8 mouse cellular contexts compared by ENCODE assay signal in genomic region chr19:16779786-16780185, GRCm38 (mm10). TPM values are rescaled to one million over a fixed set of nuclear protein-coding genes. Genes with fewer than 3 reads are reported as not detected.
DNase-seq lines count a peak whose midpoint lies in the region; ATAC-seq and TF ChIP-seq lines count a peak whose summit lies in the region.

No protein-coding gene starts in this region.

- peak overlapping the region; percentile 98 for H3K4me2 ChIP-seq in forebrain, embryonic 11.5 days (ENCODE audit: low read depth, low read length, severe bottlenecking)
- H3K4me2 ChIP-seq in liver, embryonic 13.5 days, result peak overlapping the region; percentile 92

- H3K79me2 ChIP-seq in heart, adult 2 months (replicated peaks; ENCODE audit: control insufficient read depth, insufficient read depth, low read length), result peaks cover 4% of the 10 kb centered on the region; the same call in 1 of the 2 replicates

- TF ChIP-seq CTCF in heart, adult 2 months (IDR thresholded peaks at IDR 0.05), result no peak

- no peak overlapping the region; the same call in 1 of the 2 replicates for H3K27ac ChIP-seq in heart, adult 2 months
- H3K27ac ChIP-seq in forebrain, embryonic 11.5 days (ENCODE audit: low read depth, low read length), result no peak overlapping the region
- H3K27ac ChIP-seq in liver, embryonic 13.5 days, result peak overlapping the region; percentile 77

- H3K9ac ChIP-seq in heart, adult 2 months (ENCODE audit: low read depth, low read length), result peak overlapping the region; percentile 75
- peak overlapping the region; percentile 70 for H3K9ac ChIP-seq in forebrain, embryonic 11.5 days (ENCODE audit: low read length)
- H3K9ac ChIP-seq in liver, embryonic 13.5 days, result peak overlapping the region; percentile 86

- no peak for TF ChIP-seq EP300 in heart, adult 2 months (IDR thresholded peaks at IDR 0.05; ENCODE audit: insufficient read depth, low read depth, low read length)

- no peaks in the 10 kb centered on the region for H3K27me3 ChIP-seq in heart, adult 2 months (ENCODE audit: control insufficient read depth, insufficient read depth, low read length)
- H3K27me3 ChIP-seq in forebrain, embryonic 11.5 days (ENCODE audit: control insufficient read depth, insufficient read depth, low read length), result peaks cover 2% of the 10 kb centered on the region; the same call in 1 of the 2 replicates
- H3K27me3 ChIP-seq in liver, embryonic 13.5 days, result no peaks in the 10 kb centered on the region

- TF ChIP-seq POLR2A in heart, adult 2 months (IDR thresholded peaks at IDR 0.05; ENCODE audit: insufficient read depth, low read depth, low read length), result no peak

- intact Hi-C loops in heart, adult 2 months (cut with DNase I), result loop anchor here (10.0 kb wide), 1 partner anchor 75 kb away; no protein-coding TSS in a partner anchor

- no peaks in the 10 kb centered on the region; the same call in none of the 2 replicates for H3K4me1 ChIP-seq in heart, adult 2 months (ENCODE audit: control insufficient read depth, insufficient read depth, low read length)
- H3K4me1 ChIP-seq in forebrain, embryonic 11.5 days (replicated peaks; ENCODE audit: control insufficient read depth, insufficient read depth, low read length), result no peaks in the 10 kb centered on the region; the same call in 1 of the 2 replicates
- H3K4me1 ChIP-seq in liver, embryonic 13.5 days (replicated peaks), result peaks cover 28% of the 10 kb centered on the region

- peak overlapping the region; percentile 87 for H3K4me3 ChIP-seq in heart, adult 2 months
- peak overlapping the region; percentile 66 for H3K4me3 ChIP-seq in forebrain, embryonic 11.5 days (ENCODE audit: low read depth, low read length)
- peak overlapping the region; percentile 75 for H3K4me3 ChIP-seq in liver, embryonic 13.5 days (replicated peaks)

- 27% methylated on average over 8 of the region's 8 CpGs for WGBS in heart, adult 2 months
- WGBS in forebrain, embryonic 11.5 days, result 17% methylated on average over 8 of the region's 8 CpGs
- WGBS in liver, embryonic 13.5 days (ENCODE audit: insufficient replicate concordance), result 14% methylated on average over 8 of the region's 8 CpGs

- no peak for ATAC-seq in forebrain, embryonic 11.5 days (replicated peaks; ENCODE audit: low FRiP score)
- ATAC-seq in liver, embryonic 13.5 days (ENCODE audit: low read depth), result no peak

- no peak for DNase-seq in heart, adult 2 months
- no peak for DNase-seq in heart, adult 9 months (ENCODE audit: low spot score in 2 of 2)
- peak; percentile 28 for DNase-seq in 416B (ENCODE audit: low read depth)
- DNase-seq in forebrain, embryonic 11.5 days (ENCODE audit: low spot score), result no peak
- DNase-seq in liver, embryonic 13.5 days, result no peak
- DNase-seq in urinary bladder, postnatal 36 days (ENCODE audit: low spot score in 2 of 2), result no peak
- DNase-seq in ovary, adult 18-20 months (ENCODE audit: low spot score), result no peak
- no peak for DNase-seq in kidney, adult 11 months

- no peaks in the 10 kb centered on the region for H3K9me3 ChIP-seq in forebrain, embryonic 11.5 days (ENCODE audit: control insufficient read depth, low read length)
- no peaks in the 10 kb centered on the region for H3K9me3 ChIP-seq in liver, embryonic 13.5 days (replicated peaks)

- H3K36me3 ChIP-seq in heart, adult 2 months (ENCODE audit: control insufficient read depth, insufficient read depth, low read length), result no peaks in the 10 kb centered on the region
- no peaks in the 10 kb centered on the region for H3K36me3 ChIP-seq in forebrain, embryonic 11.5 days (ENCODE audit: control insufficient read depth, insufficient read depth, low read length)
- H3K36me3 ChIP-seq in liver, embryonic 13.5 days, result no peaks in the 10 kb centered on the region

RNA-seq across cellular contexts. Expression of gene Vps13a, which starts 0.9 kb away (rescaled TPM):
- 10 to 100 TPM; 31.4 to 34.9 TPM for total RNA-seq in heart, adult 2 months (2021)
- 3.2 and 7.8 TPM in 2 replicates for polyA plus RNA-seq in heart, adult 2 months (2012; rRNA removed)
- 11.8 and 14.1 TPM in 2 replicates for polyA plus RNA-seq in forebrain, embryonic 11.5 days (2014; fragmentation: Nextera tagmentation; extraction: Ambion mirVana)
- polyA plus RNA-seq in liver, embryonic 13.5 days (2015; fragmentation: Nextera tagmentation; extraction: Ambion mirVana), result 7.6 and 7.9 TPM in 2 replicates
